8 mouse cellular contexts compared by ENCODE assay signal in genomic region chr6:90712486-90713480, GRCm38 (mm10).
DNase-seq lines count a peak whose midpoint lies in the region; ATAC-seq and TF ChIP-seq lines count a peak whose summit lies in the region.

No protein-coding gene starts in this region.

- peaks cover 90% of the 10 kb centered on the region for H3K79me2 ChIP-seq in myocyte (ENCODE audit: control insufficient read depth, insufficient read depth)

- WGBS in forebrain, embryonic 12.5 days = 57% methylated on average over 8 of the region's 8 CpGs
- 41% methylated on average over 8 of the region's 8 CpGs for WGBS in intestine, embryonic 15.5 days
- 44% methylated on average over 8 of the region's 8 CpGs for WGBS in liver, embryonic 15.5 days (ENCODE audit: insufficient replicate concordance)

- no peaks in the 10 kb centered on the region for H3K27me3 ChIP-seq in forebrain, embryonic 12.5 days
- H3K27me3 ChIP-seq in intestine, embryonic 15.5 days (replicated peaks) = no peaks in the 10 kb centered on the region
- H3K27me3 ChIP-seq in liver, embryonic 15.5 days = no peaks in the 10 kb centered on the region
- no peaks in the 10 kb centered on the region for H3K27me3 ChIP-seq in myocyte (ENCODE audit: control insufficient read depth, insufficient read depth, insufficient read length)

- ATAC-seq in forebrain, embryonic 12.5 days (ENCODE audit: low FRiP score) = 0 out of 2 replicates have a peak, but pooled peaks have one; percentile 22
- ATAC-seq in intestine, embryonic 15.5 days = peak; percentile 24
- ATAC-seq in liver, embryonic 15.5 days (ENCODE audit: insufficient read depth) = no peak

- no peak overlapping the region for H3K4me2 ChIP-seq in forebrain, embryonic 12.5 days
- peak overlapping the region; percentile 30 for H3K4me2 ChIP-seq in intestine, embryonic 15.5 days (replicated peaks)
- peak overlapping the region; percentile 48 for H3K4me2 ChIP-seq in liver, embryonic 15.5 days
- peak overlapping the region; percentile 81 for H3K4me2 ChIP-seq in myocyte (ENCODE audit: low read depth)

- no peak for TF ChIP-seq POLR2A in myocyte (IDR thresholded peaks at IDR 0.05; ENCODE audit: insufficient read length, low read depth)

- DNase-seq in layer of hippocampus, postnatal 10 days (ENCODE audit: low spot score in 2 of 2) = peak; percentile 46 to 55
- DNase-seq in layer of hippocampus, adult 8-10 months (ENCODE audit: low spot score in 2 of 2) = no peak
- DNase-seq in layer of hippocampus, postnatal 25 days (ENCODE audit: extremely low spot score in 1 of 2, low spot score in 1 of 2) = no peak
- DNase-seq in right cerebral cortex, postnatal 36 days (ENCODE audit: low spot score in 2 of 2) = no peak

- H3K9ac ChIP-seq in forebrain, embryonic 12.5 days = no peak overlapping the region
- H3K9ac ChIP-seq in intestine, embryonic 15.5 days = no peak overlapping the region
- H3K9ac ChIP-seq in liver, embryonic 15.5 days = peak overlapping the region; percentile 9; the same call in 1 of the 2 replicates

- peaks cover 74% of the 10 kb centered on the region for H3K4me1 ChIP-seq in forebrain, embryonic 12.5 days
- peaks cover 53% of the 10 kb centered on the region for H3K4me1 ChIP-seq in intestine, embryonic 15.5 days (replicated peaks)
- H3K4me1 ChIP-seq in liver, embryonic 15.5 days (replicated peaks) = peaks cover 91% of the 10 kb centered on the region

- no peak overlapping the region for H3K4me3 ChIP-seq in forebrain, embryonic 12.5 days (replicated peaks)
- no peak overlapping the region for H3K4me3 ChIP-seq in intestine, embryonic 15.5 days (replicated peaks)
- no peak overlapping the region for H3K4me3 ChIP-seq in liver, embryonic 15.5 days (replicated peaks)
- H3K4me3 ChIP-seq in myocyte = no peak overlapping the region

- peak overlapping the region; percentile 73 for H3K27ac ChIP-seq in forebrain, embryonic 12.5 days
- peak overlapping the region; percentile 51 for H3K27ac ChIP-seq in intestine, embryonic 15.5 days
- H3K27ac ChIP-seq in liver, embryonic 15.5 days (replicated peaks) = peak overlapping the region; percentile 92

- H3K36me3 ChIP-seq in forebrain, embryonic 12.5 days (replicated peaks) = no peaks in the 10 kb centered on the region
- no peaks in the 10 kb centered on the region for H3K36me3 ChIP-seq in intestine, embryonic 15.5 days
- H3K36me3 ChIP-seq in liver, embryonic 15.5 days (replicated peaks) = no peaks in the 10 kb centered on the region
- no peaks in the 10 kb centered on the region for H3K36me3 ChIP-seq in myocyte (ENCODE audit: control insufficient read depth, insufficient read depth)

- no peak overlapping the region for H3ac ChIP-seq in myocyte (ENCODE audit: control insufficient read depth, insufficient read length)

- no peaks in the 10 kb centered on the region for H3K9me3 ChIP-seq in forebrain, embryonic 12.5 days
- no peaks in the 10 kb centered on the region for H3K9me3 ChIP-seq in intestine, embryonic 15.5 days
- H3K9me3 ChIP-seq in liver, embryonic 15.5 days (replicated peaks) = no peaks in the 10 kb centered on the region

TF ChIP-seq in myocyte, 11 proteins besides CTCF, POLR2A, EP300 and RAD21:
- TF ChIP-seq MAX (IDR thresholded peaks at IDR 0.05; ENCODE audit: low read depth) (no peak), SRF (IDR thresholded peaks at IDR 0.05; ENCODE audit: control insufficient read depth, insufficient read length, low read depth) (no peak), POLR2AphosphoS2 (IDR thresholded peaks at IDR 0.05; ENCODE audit: insufficient read length, low read depth) (no peak), E2F4 (IDR thresholded peaks at IDR 0.05; ENCODE audit: insufficient read depth) (no peak), TCF3 (IDR thresholded peaks at IDR 0.05; ENCODE audit: insufficient read length, low read depth) (no peak), MYOG (IDR thresholded peaks at IDR 0.05; ENCODE audit: control insufficient read depth in 1 of 3, insufficient read depth in 1 of 3, insufficient read length in 2 of 3, low read depth in 2 of 3) (no peak), MYOD1 (IDR thresholded peaks at IDR 0.05; ENCODE audit: control insufficient read depth in 1 of 3, insufficient read length in 2 of 3, low read depth in 2 of 3) (no peak), USF1 (IDR thresholded peaks at IDR 0.05; ENCODE audit: low read depth) (no peak), REST (IDR thresholded peaks at IDR 0.05; ENCODE audit: insufficient read depth, insufficient read length) (no peak), TCF12 (IDR thresholded peaks at IDR 0.05; ENCODE audit: insufficient read depth, poor library complexity, severe bottlenecking) (no peak), CEBPB (IDR thresholded peaks at IDR 0.05; ENCODE audit: insufficient read depth, poor library complexity, severe bottlenecking) (no peak)

Comparison
In these comparisons a context has a peak if more than half of its experiments do, and no peak if none do; other contexts are left out.
1. DNase-seq: peak in layer of hippocampus, postnatal 10 days (2 of 2); none in layer of hippocampus, adult 8-10 months (0 of 2), layer of hippocampus, postnatal 25 days (0 of 2) and right cerebral cortex, postnatal 36 days (0 of 2).
2. Peak in every context shown above with its lines, with median percentiles within 50 percentile points of each other: H3K27ac ChIP-seq.